Mouse (Mus musculus): ENCODE data around the gene Rfpl4. TPM values are rescaled to one million over a fixed set of nuclear protein-coding genes. Genes with fewer than 3 reads are reported as not detected.
"Not testable (repeated sequence)": the region's sequence is repeated elsewhere in the genome, so short reads cannot be mapped to it uniquely, and the experiment has no call there.

The Rfpl4 gene
- polyA plus RNA-seq, 1 experiment from 2014 or later: not detected

DNA sequence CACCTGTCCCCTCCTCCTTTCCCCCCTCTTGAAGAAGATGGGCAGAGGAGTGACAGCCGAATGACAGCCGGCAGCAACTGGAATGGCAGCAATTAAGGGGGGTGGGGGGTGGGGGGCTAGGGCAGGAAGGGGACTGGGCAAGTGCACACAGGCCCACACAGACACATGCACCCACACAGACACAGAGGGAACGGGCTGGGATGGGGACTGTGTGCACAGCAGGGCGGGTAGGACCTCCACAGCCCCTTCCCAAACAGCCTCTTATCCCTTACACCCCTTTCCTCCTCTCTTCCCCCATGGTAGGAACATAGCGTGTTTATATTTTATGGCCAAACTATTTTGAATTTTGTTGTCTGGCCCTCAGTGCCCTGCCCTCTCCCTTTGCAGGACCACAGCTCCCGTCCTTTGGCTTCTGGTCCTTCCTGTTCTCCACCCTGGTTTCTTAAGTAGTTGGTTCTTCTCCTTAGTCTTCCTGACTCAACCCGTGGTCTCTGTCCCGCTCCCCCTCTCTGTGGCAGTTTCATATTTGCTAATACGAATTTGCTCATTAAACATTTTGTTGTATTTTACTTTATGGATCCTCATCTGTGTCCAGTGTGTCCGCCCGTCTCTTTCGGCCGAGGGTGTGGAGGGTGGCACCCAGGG is 37.3 kb downstream of the Rfpl4 start:
- Histone ChIP-seq H3K4me2 (peak overlapping the region; percentile 77), H3K36me3 (peaks cover 53% of the 10 kb centered on the region), H3K9ac (peak overlapping the region; percentile 48; the same call in 1 of the 2 replicates)

DNA sequence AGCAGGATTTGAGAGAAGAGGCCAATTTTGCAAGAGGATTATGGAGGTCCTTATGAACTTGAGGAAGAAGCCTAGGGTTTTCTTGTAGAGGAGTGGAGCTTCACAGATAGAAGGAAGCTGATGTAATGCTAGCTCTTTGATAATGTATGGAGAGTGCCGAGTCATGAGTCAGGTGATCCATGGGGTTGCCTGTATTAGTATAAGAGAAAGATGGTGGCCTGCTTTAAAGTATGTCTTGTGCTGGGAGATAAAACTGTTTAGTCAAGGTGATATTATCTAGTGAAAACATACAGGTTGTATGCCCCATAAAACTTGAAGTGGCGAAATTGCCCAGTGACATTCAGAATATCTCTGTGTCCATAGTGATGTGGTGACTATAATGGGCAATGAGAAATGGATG is 39.8 kb downstream of the Rfpl4 start:
- H3K36me3 ChIP-seq: peaks cover 68% of the 10 kb centered on the region
- 81% methylated on average over 2 of the region's 2 CpGs for WGBS
- H3K4me2 ChIP-seq: no peak overlapping the region
- no peak overlapping the region for H3K4me3 ChIP-seq
- no peak overlapping the region for H3K9ac ChIP-seq
- peaks cover 15% of the 10 kb centered on the region for H3K4me1 ChIP-seq
- ATAC-seq (ENCODE audit: insufficient number of reproducible peaks, low FRiP score, low TSS enrichment, low read depth): no peak
- H3K27ac ChIP-seq: no peak overlapping the region
- H3K27me3 ChIP-seq: no peaks in the 10 kb centered on the region
- H3K9me3 ChIP-seq: no peaks in the 10 kb centered on the region

More for the DNA sequence above, 37.3 kb downstream of the Rfpl4 start:
- Histone ChIP-seq H3K4me1 (peaks cover 26% of the 10 kb centered on the region), H3K4me3 (peak overlapping the region; percentile 99), H3K27ac (peak overlapping the region; percentile 92)
- H3K27me3 ChIP-seq, H3K9me3 ChIP-seq: not testable (repeated sequence)
- WGBS: 38% methylated on average over 10 of the region's 13 CpGs
- 0 out of 2 replicates have a peak, but pooled peaks have one; percentile 15 for ATAC-seq (ENCODE audit: insufficient number of reproducible peaks, low FRiP score, low TSS enrichment, low read depth)

- Histone ChIP-seq H3K9ac (no peak overlapping the region), H3K4me3 (no peak overlapping the region), H3K27me3 (no peaks in the 10 kb centered on the region), H3K4me2 (no peak overlapping the region), H3K4me1 (no peaks in the 10 kb centered on the region), H3K9me3 (no peaks in the 10 kb centered on the region), H3K36me3 (peaks cover 86% of the 10 kb centered on the region), H3K27ac (no peak overlapping the region)
- WGBS: 89% methylated on average over 5 of the region's 5 CpGs
- ATAC-seq (ENCODE audit: insufficient number of reproducible peaks, low FRiP score, low TSS enrichment, low read depth): no peak
Observed at GRCm38 (mm10) chr7:5074984-5075383, 41.8 kb downstream of the Rfpl4 start.

DNA sequence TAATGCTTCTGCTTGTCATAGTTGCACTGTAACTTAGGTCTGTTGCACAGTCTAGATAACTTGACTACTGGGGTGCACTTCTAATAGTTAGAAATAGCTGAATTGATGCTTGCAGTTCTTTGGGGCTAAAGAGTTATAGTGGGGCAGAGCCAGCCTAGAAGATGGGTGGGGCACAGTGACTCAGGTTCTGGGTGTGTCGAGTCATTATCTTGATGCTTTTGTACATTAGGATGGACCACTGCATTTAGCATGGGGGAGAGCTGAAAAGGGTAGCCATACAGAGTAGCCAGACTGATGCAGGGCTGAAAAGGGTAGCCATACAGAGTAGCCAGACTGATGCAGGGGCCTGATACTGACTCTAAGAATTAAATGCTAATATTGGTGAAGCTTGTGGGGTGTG is 43.2 kb downstream of the Rfpl4 start:
- WGBS: 83% methylated on average over 1 of the region's 1 CpGs
- H3K27me3 ChIP-seq: no peaks in the 10 kb centered on the region
- no peak overlapping the region for H3K4me3 ChIP-seq
- H3K4me1 ChIP-seq: no peaks in the 10 kb centered on the region
- ATAC-seq (ENCODE audit: insufficient number of reproducible peaks, low FRiP score, low TSS enrichment, low read depth): no peak
- H3K27ac ChIP-seq: no peak overlapping the region
- peaks cover 95% of the 10 kb centered on the region for H3K36me3 ChIP-seq
- no peak overlapping the region for H3K9ac ChIP-seq
- no peaks in the 10 kb centered on the region for H3K9me3 ChIP-seq
- H3K4me2 ChIP-seq: no peak overlapping the region

- 95% methylated on average over 6 of the region's 6 CpGs for WGBS
- H3K4me3 ChIP-seq: no peak overlapping the region
- no peak overlapping the region for H3K9ac ChIP-seq
- ATAC-seq (ENCODE audit: insufficient number of reproducible peaks, low FRiP score, low TSS enrichment, low read depth): no peak
- H3K4me1 ChIP-seq: peaks cover 33% of the 10 kb centered on the region
- H3K9me3 ChIP-seq: no peaks in the 10 kb centered on the region
- no peaks in the 10 kb centered on the region for H3K27me3 ChIP-seq
- no peak overlapping the region for H3K4me2 ChIP-seq
- no peak overlapping the region for H3K27ac ChIP-seq
- H3K36me3 ChIP-seq: peaks cover 40% of the 10 kb centered on the region
Observed at GRCm38 (mm10) chr7:5064886-5065285, 51.9 kb downstream of the Rfpl4 start.

GRCm38 (mm10) chr7:5062360-5063001 is 54.3 kb downstream of the Rfpl4 start:
- Histone ChIP-seq H3K27ac (peak overlapping the region; percentile 100), H3K4me1 (peaks cover 50% of the 10 kb centered on the region), H3K9me3 (no peaks in the 10 kb centered on the region), H3K9ac (peak overlapping the region; percentile 73), H3K27me3 (0 out of 2 replicates have a peak, but pooled peaks cover 3% of the 10 kb centered on the region), H3K4me3 (peak overlapping the region; percentile 67), H3K36me3 (peaks cover 16% of the 10 kb centered on the region), H3K4me2 (peak overlapping the region; percentile 85)
- WGBS: under 1% methylated on average over 46 of the region's 51 CpGs
- ATAC-seq (ENCODE audit: insufficient number of reproducible peaks, low FRiP score, low TSS enrichment, low read depth): peak; percentile 48

GRCm38 (mm10) chr7:5061774-5062359 is 54.9 kb downstream of the Rfpl4 start, which contains the start of gene U2af2:
U2af2 (plus strand) TSS chr7:5062143.
- peaks cover 10% of the 10 kb centered on the region for H3K36me3 ChIP-seq
- 0% methylated on average over 61 of the region's 65 CpGs for WGBS

GRCm38 (mm10) chr7:5060944-5061773 is 55.6 kb downstream of the Rfpl4 start:
- under 1% methylated on average over 60 of the region's 60 CpGs for WGBS
- H3K4me3 ChIP-seq: peak overlapping the region; percentile 67
- H3K9me3 ChIP-seq: no peaks in the 10 kb centered on the region
- H3K4me1 ChIP-seq: peaks cover 59% of the 10 kb centered on the region
- peak; percentile 90 for ATAC-seq (ENCODE audit: insufficient number of reproducible peaks, low FRiP score, low TSS enrichment, low read depth)
- peaks cover 3% of the 10 kb centered on the region for H3K36me3 ChIP-seq
- peak overlapping the region; percentile 85 for H3K4me2 ChIP-seq
- H3K9ac ChIP-seq: peak overlapping the region; percentile 84
- 0 out of 2 replicates have a peak, but pooled peaks cover 4% of the 10 kb centered on the region for H3K27me3 ChIP-seq
- H3K27ac ChIP-seq: peak overlapping the region; percentile 100

More at GRCm38 (mm10) chr7:5061774-5062359, 54.9 kb downstream of the Rfpl4 start, which contains the start of gene U2af2:
- H3K4me2 ChIP-seq: peak within 1 kb of the TSS; percentile 85
- H3K27ac ChIP-seq: peak within 1 kb of the TSS; percentile 100
- peak within 1 kb of the TSS; percentile 67 for H3K4me3 ChIP-seq
- no peaks in the 10 kb centered on the region for H3K9me3 ChIP-seq
- peak; percentile 83 for ATAC-seq (ENCODE audit: insufficient number of reproducible peaks, low FRiP score, low TSS enrichment, low read depth)
- peak within 1 kb of the TSS; percentile 84 for H3K9ac ChIP-seq
- peaks cover 56% of the 10 kb centered on the region for H3K4me1 ChIP-seq
- 0 out of 2 replicates have a peak, but pooled peaks cover 4% of the 10 kb centered on the region for H3K27me3 ChIP-seq

- Histone ChIP-seq H3K27me3 (peaks cover 12% of the 10 kb centered on the region; the same call in 1 of the 2 replicates), H3K27ac (peak overlapping the region; percentile 100), H3K36me3 (no peaks in the 10 kb centered on the region), H3K4me3 (peak overlapping the region; percentile 67), H3K4me2 (peak overlapping the region; percentile 85), H3K9me3 (no peaks in the 10 kb centered on the region), H3K9ac (peak overlapping the region; percentile 84; the same call in 1 of the 2 replicates), H3K4me1 (peaks cover 56% of the 10 kb centered on the region)
- whole genome bisulfite sequencing: 4% methylated on average over 27 of the region's 27 CpGs
- no peak for ATAC-seq (ENCODE audit: insufficient number of reproducible peaks, low FRiP score, low TSS enrichment, low read depth)
Observed at GRCm38 (mm10) chr7:5060239-5060731, 56.5 kb downstream of the Rfpl4 start.

All from limb, embryonic 15.5 days (tissue).